Mouse (Mus musculus) neural tube, embryonic 11.5 days (tissue): ENCODE measurements around the gene Carmil1. TPM values are rescaled to one million over a fixed set of nuclear protein-coding genes. Genes with fewer than 3 reads are reported as not detected.

Experiments
- ATAC-seq: fragments of 200-750 bp; cut with Nextera tagmentation; 2 replicates; pipeline ENCODE4 v1.8.0; 2017; ENCODE audit warnings: moderate number of reproducible peaks, mild to moderate bottlenecking, moderate TSS enrichment, moderate library complexity; ENCODE audit not compliant: insufficient read depth, low FRiP score, low TSS enrichment
- DNase-seq: peaks from one replicate; pipeline ENCODE4 v3.0.0-alpha.2; 2015; ENCODE audit warnings: low spot score
- H3K27ac ChIP-seq: fragments of 300-500 bp; sonication (generic); 2 replicates; pipeline ENCODE4 v1.5.1; 2014; ENCODE audit warnings: low read depth, mild to moderate bottlenecking, low read length
- H3K27me3 ChIP-seq: fragments of 300-500 bp; sonication (generic); 2 replicates; pipeline ENCODE4 v1.6.1; 2014; ENCODE audit warnings: mild to moderate bottlenecking, low read length, mixed read lengths; ENCODE audit not compliant: control insufficient read depth, insufficient read depth
- H3K36me3 ChIP-seq: fragments of 300-500 bp; sonication (generic); 2 replicates; pipeline ENCODE4 v1.6.1; 2014; ENCODE audit warnings: mild to moderate bottlenecking, low read length, moderate library complexity, mixed read lengths; ENCODE audit not compliant: control insufficient read depth, insufficient read depth
- H3K4me1 ChIP-seq: fragments of 300-500 bp; sonication (generic); 2 replicates; pipeline ENCODE4 v1.6.1; 2014; ENCODE audit warnings: low read length, mixed read lengths; ENCODE audit not compliant: control insufficient read depth, insufficient read depth
- H3K4me2 ChIP-seq: fragments of 300-500 bp; sonication (generic); 2 replicates; pipeline ENCODE4 v1.6.1; 2014; ENCODE audit warnings: low read depth, mild to moderate bottlenecking, moderate library complexity
- H3K4me3 ChIP-seq: fragments of 300-500 bp; sonication (generic); 2 replicates; pipeline ENCODE4 v1.5.1; 2014; ENCODE audit warnings: low read depth, low read length
- H3K9ac ChIP-seq: fragments of 300-500 bp; sonication (generic); 2 replicates; pipeline ENCODE4 v1.6.1; 2014; ENCODE audit warnings: mild to moderate bottlenecking, low read length
- H3K9me3 ChIP-seq: fragments of 300-500 bp; sonication (generic); 2 replicates; pipeline ENCODE4 v1.6.1; 2016; ENCODE audit warnings: low read length; ENCODE audit not compliant: control insufficient read depth
- WGBS: fragments of 180-500 bp; shearing (Covaris S2); extraction: QIAGEN DNeasy Blood & Tissue Kit; methylation state at CpG from one replicate; pipeline ENCODE4 v1.1.7; 2014; 5-methylcytosine and 5-hydroxymethylcytosine counted together
- polyA plus RNA-seq: library from polyadenylated mRNA; unstranded; fragments of >200 nt; fragmentation: Nextera tagmentation; extraction: Ambion mirVana; gene quantifications from 2 replicates; pipeline ENCODE4 v1.2.1, GENCODE M21; 2014

Gene Carmil1
- polyA plus RNA-seq, 1 experiment from 2014 or later = 20.7 TPM

GRCm38 (mm10) chr13:24182878-24183277, 97.7 kb downstream of the Carmil1 start:
- WGBS = 49% methylated on average over 6 of the region's 6 CpGs
- no peak overlapping the region for H3K27ac ChIP-seq
- H3K36me3 ChIP-seq = no peaks in the 10 kb centered on the region
- no peak overlapping the region for H3K4me3 ChIP-seq
- DNase-seq (no peak), ATAC-seq (no peak)
- H3K4me1 ChIP-seq = 0 out of 2 replicates have a peak, but pooled peaks cover 5% of the 10 kb centered on the region
- no peak overlapping the region for H3K9ac ChIP-seq
- no peaks in the 10 kb centered on the region for H3K27me3 ChIP-seq
- no peaks in the 10 kb centered on the region for H3K9me3 ChIP-seq
- no peak overlapping the region for H3K4me2 ChIP-seq

- no peak for ATAC-seq
- no peak overlapping the region for H3K4me2 ChIP-seq
These were observed 101.1 kb downstream of the Carmil1 start for GRCm38 (mm10) chr13:24179538-24179937.

GRCm38 (mm10) chr13:24177600-24177999, 103.0 kb downstream of the Carmil1 start:
- DNase-seq (no peak), ATAC-seq (no peak)
- WGBS = 76% methylated on average over 5 of the region's 5 CpGs
- Histone ChIP-seq H3K27me3 (no peaks in the 10 kb centered on the region), H3K9ac (no peak overlapping the region), H3K4me1 (0 out of 2 replicates have a peak, but pooled peaks cover under 1% of the 10 kb centered on the region), H3K9me3 (no peaks in the 10 kb centered on the region), H3K4me3 (no peak overlapping the region), H3K27ac (no peak overlapping the region), H3K36me3 (no peaks in the 10 kb centered on the region), H3K4me2 (no peak overlapping the region)

More at GRCm38 (mm10) chr13:24179538-24179937, 101.1 kb downstream of the Carmil1 start:
- DNase-seq = no peak
- Histone ChIP-seq H3K9ac (no peak overlapping the region), H3K36me3 (no peaks in the 10 kb centered on the region), H3K27ac (no peak overlapping the region), H3K27me3 (no peaks in the 10 kb centered on the region), H3K4me3 (no peak overlapping the region), H3K4me1 (0 out of 2 replicates have a peak, but pooled peaks cover 5% of the 10 kb centered on the region), H3K9me3 (no peaks in the 10 kb centered on the region)
- 85% methylated on average over 10 of the region's 10 CpGs for WGBS

- WGBS = 76% methylated on average over 4 of the region's 4 CpGs
- Histone ChIP-seq H3K4me2 (no peak overlapping the region), H3K36me3 (no peaks in the 10 kb centered on the region), H3K9me3 (no peaks in the 10 kb centered on the region), H3K9ac (no peak overlapping the region), H3K27ac (no peak overlapping the region), H3K27me3 (no peaks in the 10 kb centered on the region), H3K4me1 (no peaks in the 10 kb centered on the region), H3K4me3 (no peak overlapping the region)
- ATAC-seq = no peak
- DNase-seq = no peak
These were observed 103.8 kb downstream of the Carmil1 start for GRCm38 (mm10) chr13:24176835-24177234.

GRCm38 (mm10) chr13:24169658-24170057, 110.9 kb downstream of the Carmil1 start:
- H3K27ac ChIP-seq = no peak overlapping the region
- no peak overlapping the region for H3K4me2 ChIP-seq
- no peaks in the 10 kb centered on the region for H3K9me3 ChIP-seq
- WGBS = 95% methylated on average over 1 of the region's 1 CpGs
- no peak overlapping the region for H3K4me3 ChIP-seq
- H3K4me1 ChIP-seq = no peaks in the 10 kb centered on the region
- no peak overlapping the region for H3K9ac ChIP-seq
- H3K36me3 ChIP-seq = no peaks in the 10 kb centered on the region
- DNase-seq (no peak), ATAC-seq (no peak)
- H3K27me3 ChIP-seq = no peaks in the 10 kb centered on the region

GRCm38 (mm10) chr13:24163368-24163767, 117.2 kb downstream of the Carmil1 start:
- Histone ChIP-seq H3K27ac (no peak overlapping the region), H3K36me3 (no peaks in the 10 kb centered on the region), H3K9ac (no peak overlapping the region), H3K4me2 (no peak overlapping the region), H3K9me3 (no peaks in the 10 kb centered on the region), H3K4me1 (no peaks in the 10 kb centered on the region), H3K4me3 (no peak overlapping the region), H3K27me3 (no peaks in the 10 kb centered on the region)
- no peak for DNase-seq
- ATAC-seq = no peak
- 100% methylated on average over 1 of the region's 1 CpGs for WGBS

GRCm38 (mm10) chr13:24161105-24161504, 119.5 kb downstream of the Carmil1 start:
- no peak overlapping the region for H3K27ac ChIP-seq
- H3K9me3 ChIP-seq = no peaks in the 10 kb centered on the region
- H3K27me3 ChIP-seq = no peaks in the 10 kb centered on the region
- DNase-seq = no peak
- no peaks in the 10 kb centered on the region for H3K4me1 ChIP-seq
- 84% methylated on average over 4 of the region's 4 CpGs for WGBS
- H3K4me2 ChIP-seq = no peak overlapping the region
- no peak overlapping the region for H3K9ac ChIP-seq
- no peaks in the 10 kb centered on the region for H3K36me3 ChIP-seq
- ATAC-seq = no peak
- H3K4me3 ChIP-seq = no peak overlapping the region

GRCm38 (mm10) chr13:24159972-24160371, 120.6 kb downstream of the Carmil1 start:
- H3K4me2 ChIP-seq = no peak overlapping the region
- no peaks in the 10 kb centered on the region for H3K4me1 ChIP-seq
- no peaks in the 10 kb centered on the region for H3K9me3 ChIP-seq
- DNase-seq (no peak), ATAC-seq (no peak)
- H3K36me3 ChIP-seq = no peaks in the 10 kb centered on the region
- no peaks in the 10 kb centered on the region for H3K27me3 ChIP-seq
- WGBS = 83% methylated on average over 4 of the region's 4 CpGs
- H3K4me3 ChIP-seq = no peak overlapping the region
- no peak overlapping the region for H3K27ac ChIP-seq
- no peak overlapping the region for H3K9ac ChIP-seq

GRCm38 (mm10) chr13:24159190-24159965, 121.2 kb downstream of the Carmil1 start:
- no peak overlapping the region for H3K9ac ChIP-seq
- 87% methylated on average over 8 of the region's 8 CpGs for WGBS

More at GRCm38 (mm10) chr13:24159190-24159965, 121.2 kb downstream of the Carmil1 start:
- H3K9me3 ChIP-seq = no peaks in the 10 kb centered on the region
- DNase-seq = no peak
- no peak overlapping the region for H3K4me2 ChIP-seq
- H3K36me3 ChIP-seq = no peaks in the 10 kb centered on the region
- no peak overlapping the region for H3K27ac ChIP-seq
- H3K4me3 ChIP-seq = no peak overlapping the region
- H3K4me1 ChIP-seq = no peaks in the 10 kb centered on the region
- no peak for ATAC-seq
- H3K27me3 ChIP-seq = no peaks in the 10 kb centered on the region
